Mouse (Mus musculus) T-helper 2 cell (primary cell): Measurements from ENCODE around the gene Mysm1.

Experiments
- in situ Hi-C: fragments of 300-600 bp; cut with MboI, MseI; formaldehyde crosslinking; loops from one replicate; pipeline ENCODE4 v1.15.1; 2025; ENCODE audit warnings: high pct_unique_total_duplicates

Mysm1 gene

DNA sequence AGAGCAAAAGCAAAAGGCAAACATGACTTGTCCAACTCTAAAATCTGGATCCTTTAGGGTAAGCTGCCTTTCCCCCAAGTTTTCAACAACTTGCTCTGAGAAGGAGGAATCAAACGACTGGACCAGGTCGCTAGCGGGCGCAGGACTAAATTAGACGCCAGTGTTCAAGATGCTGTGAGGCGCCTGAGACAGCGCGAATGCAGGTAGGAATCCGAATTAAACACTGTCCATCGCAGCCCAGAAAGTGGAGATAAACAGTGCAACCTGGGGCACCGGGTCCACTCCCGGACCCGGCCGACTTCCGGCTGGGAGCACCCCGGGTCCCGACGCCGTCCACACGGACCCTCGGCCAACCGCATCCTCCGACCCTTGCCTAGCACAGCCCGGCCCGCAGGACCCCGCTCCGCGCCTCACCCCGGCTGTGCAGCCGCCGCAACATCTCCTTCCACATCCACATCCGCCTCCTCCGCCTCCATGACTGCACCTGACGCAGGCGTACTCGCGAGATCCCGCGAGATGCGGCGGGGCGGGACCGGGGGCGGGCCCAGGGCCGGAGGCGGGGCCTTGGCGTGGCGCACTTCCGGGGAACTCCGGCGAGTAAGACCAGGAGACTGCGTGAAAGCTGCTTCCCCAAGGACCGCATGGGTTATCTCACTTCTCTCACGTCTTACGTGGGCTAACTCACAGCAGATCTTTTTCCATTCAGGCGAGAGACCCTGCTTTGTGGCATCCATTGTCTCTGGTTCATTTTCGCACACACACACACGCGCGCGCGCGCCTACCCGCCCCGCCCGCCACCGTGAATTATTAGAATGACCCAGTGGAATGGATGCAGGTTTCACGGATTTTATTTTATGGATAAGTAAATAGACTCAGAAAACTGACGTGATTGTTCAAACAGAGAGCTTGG lies at the start of gene Mysm1:
Gene Mysm1, minus strand, starts transcription at position 511 of the 910 bp plus-strand sequence.
- in situ Hi-C loops = no loop called here

DNA sequence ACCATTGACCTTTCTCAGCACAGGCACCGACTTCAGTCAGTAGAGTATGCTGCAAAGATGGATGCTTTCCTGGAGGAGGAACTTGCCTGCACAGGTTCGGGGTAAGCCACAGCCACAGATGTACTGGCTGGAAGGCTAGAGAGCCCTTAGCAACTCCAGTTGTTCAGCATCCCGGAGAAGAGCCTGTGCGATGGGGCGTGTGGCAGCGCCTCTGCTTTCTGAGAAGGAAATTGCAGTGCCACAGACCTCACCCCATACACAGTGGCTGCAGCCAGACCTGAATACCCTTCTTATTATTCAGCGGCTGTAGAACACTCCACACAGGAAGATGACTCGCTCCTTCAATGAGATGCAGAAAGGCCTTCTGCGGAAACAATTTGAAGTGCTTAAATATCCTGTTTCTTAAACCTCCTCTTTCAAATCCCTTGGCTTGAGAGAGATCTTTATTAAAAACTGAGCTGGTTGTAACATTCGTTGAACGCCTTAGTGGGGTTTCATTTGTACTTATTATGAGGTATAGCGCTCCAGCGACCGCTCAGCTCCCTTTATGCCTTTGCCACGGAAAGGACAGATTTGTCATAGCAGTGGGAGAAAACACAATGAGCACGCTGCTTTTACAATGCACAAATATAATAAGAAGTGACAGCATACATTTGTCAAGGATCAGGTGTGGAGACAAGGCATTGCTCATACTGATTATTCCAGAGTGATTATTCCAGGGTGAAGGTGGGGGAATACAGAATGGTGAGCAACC lies 47.1 kb upstream of the Mysm1 start:
- in situ Hi-C loops = no loop called here

DNA sequence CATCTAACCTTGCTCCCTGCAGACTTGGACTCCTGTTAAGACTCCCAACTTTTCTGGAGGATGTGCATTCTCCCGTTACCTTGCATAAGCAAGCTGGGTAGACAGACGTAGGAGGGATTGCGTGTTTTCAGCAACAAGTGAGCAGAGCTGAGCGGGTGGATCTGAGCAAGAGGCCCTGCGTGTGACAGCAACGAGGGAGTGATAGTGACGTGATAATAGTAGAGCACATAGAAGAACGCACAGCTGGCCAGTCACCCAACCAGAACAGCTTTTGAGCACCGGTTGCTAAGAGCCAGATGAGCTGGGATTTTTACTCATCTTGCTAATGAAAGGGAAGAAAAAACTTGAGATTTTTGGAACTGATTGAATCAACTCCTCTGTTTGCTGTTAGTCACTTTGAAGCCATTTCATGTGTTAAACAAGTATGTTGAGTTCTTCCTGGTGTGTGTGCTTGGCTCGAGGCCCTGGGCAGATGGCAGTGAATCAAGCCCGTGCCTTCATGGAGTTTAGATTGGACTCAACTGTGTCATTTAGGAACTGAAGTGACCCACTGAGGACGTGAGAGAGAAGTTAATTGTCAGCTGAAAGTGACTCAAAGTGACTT lies 44.6 kb upstream of the Mysm1 start:
- in situ Hi-C loops = no loop called here

DNA sequence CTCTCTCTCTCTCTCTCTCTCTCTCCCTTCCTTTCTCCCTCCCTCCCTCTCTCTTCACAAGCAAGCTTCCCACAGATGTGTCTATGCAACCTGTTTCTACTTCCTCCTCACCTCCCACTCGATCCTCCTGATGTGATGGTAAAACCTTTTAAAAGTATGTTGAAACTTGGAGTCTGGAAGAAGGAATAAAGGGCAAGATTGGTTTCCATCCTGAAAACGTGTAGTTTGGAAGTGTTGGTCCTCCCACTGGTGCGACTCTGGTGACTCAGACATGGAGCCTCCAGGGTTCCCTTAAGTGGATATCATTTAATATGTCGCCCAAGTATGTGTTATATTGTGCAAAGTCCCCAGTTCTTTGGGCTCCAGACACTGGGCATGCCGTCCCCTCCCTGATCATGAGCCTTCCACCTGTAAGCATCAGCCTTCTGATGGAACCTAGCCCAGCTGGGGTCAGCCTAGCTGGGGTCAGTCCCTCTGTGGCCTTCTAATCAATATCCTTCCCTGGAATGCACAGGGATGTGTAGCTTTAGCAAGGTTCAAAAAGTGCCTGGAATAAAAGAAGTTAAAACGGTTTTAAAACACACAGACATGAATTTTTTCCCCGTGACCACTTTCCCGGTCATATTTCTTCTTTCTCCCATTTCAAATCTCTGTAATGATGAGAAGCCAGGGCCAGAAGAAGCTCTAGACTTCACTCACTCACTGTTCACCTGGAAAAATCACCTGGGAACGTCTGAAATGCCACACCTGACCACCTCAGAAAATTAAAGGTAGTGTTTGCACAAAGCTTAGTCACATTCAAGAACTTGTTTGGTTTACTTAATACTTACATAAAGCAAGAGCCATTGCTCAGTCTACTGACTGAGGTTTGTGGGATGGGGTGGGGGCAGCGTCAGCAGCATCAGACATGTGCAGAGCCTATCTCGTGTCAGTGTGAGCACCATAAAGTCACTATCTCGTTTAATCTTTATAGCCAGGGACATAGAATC lies 43.0 kb upstream of the Mysm1 start:
- in situ Hi-C loops = no loop called here

DNA sequence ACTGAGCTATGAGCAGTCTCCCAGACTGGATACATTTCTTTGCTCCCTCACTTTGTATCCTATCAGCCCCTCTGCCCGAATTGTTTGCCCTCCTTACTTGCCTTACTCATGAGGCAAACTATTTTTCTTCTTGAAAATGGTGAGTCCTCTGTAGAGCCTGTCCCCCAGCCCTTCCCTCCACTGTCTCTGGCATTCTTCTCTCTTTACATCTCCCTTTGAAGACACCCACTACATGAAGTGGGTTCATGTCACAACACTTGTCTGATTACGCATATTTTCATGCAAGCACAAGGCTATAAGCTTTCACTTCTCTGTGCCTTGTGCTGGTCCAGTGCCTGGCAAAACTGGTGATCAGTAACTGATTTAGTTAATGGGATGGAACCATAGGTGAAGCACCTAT lies 41.3 kb upstream of the Mysm1 start:
- in situ Hi-C loops = no loop called here

DNA sequence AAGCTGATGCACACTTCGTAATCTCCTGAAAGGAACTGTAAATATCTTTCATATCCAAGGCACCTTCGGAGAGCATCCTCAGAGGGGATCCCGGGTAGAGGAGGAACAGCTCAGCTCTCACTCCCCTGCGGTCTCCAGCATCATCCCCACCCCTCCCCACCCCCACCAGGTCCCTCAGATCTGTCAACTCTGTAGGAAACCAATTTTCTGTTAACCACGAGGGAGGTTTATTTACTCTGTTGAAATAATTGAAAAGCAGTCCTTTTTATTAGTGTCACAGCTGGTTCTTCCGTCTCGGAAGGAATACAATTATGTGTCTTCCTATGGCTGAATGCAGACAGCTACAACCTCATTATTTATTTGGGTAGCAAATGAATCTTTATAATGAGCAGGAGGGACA lies 39.3 kb upstream of the Mysm1 start:
- in situ Hi-C loops = loop anchor here (5.0 kb wide), 1 partner anchor 849 kb away; no protein-coding TSS in a partner anchor

DNA sequence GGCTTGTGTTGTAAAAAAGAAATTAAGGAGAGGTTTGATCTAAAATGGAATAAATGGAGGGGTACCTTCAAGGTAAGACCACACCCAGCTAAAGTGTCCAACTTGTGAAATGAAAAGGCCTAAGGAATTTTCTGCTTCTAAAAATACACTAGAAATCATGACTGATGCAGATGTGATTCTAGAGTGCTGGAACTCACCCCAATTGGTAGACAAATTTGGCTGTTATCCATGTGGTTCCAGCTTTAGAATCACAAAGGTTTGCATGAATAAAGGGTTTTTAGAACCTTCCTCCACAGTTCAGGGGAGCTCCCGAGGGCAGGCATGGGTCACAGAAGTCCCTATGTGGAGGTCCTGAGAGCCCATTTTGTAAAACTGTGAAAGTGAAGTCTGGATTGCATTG lies 33.8 kb upstream of the Mysm1 start:
- in situ Hi-C loops = no loop called here

DNA sequence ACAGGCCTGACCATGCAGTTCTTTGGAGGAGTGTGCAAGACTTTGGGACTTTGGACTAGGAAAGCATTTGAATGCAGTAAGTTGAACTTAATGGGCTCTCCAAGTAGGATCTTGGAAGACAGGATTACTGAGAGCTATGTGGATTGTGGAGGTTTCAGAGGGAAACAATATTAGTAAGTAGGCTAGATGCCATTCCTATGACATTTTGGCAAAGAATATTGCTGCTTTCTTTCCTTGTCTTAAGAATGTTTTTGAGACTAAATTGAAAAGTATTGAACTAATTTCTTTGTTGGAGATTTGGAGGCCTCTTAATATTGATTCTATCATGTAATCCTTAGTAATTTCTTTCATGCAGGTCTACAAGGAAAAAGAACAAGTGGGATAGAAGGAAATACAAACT lies 33.4 kb upstream of the Mysm1 start:
- in situ Hi-C loops = no loop called here

DNA sequence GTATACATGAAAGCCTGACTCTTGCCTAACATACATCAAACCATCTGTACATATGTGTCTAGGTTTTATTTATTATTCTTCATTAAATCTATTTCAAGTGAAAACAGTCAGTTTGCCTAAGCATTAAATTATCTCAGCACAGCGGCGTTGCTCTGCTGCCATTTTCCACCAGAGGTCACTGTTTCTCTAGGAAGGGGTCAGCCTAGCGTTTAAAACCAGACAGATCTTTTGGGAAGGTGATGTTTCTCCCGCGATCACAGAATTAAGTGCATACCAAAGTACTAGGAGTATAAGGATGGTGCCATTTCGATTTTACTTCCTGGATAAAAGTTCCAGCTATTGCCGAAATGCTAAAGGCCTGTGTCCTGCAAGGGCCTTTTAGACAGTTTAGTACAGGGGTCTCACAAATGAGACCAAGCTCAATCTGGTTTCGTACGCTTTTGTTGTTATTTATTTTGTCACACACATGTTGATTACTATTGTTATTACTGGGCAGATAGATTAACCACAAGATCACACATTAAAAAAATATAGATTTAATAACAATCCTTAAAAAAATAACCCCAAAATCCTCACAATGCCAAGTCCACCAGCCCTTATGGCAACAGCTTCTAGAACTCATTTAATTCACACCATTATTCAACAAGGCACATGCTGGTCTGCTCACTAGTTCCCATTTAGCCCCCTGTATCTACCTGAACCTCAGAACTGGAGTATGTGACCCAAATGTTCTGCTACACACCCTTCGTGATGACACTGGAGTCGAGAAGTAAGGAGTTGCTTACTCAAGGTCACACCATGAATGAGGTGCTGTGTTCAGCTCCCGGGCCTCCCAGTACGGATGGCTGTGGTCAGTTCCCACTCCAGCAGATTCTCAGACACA lies 29.5 kb upstream of the Mysm1 start:
- in situ Hi-C loops = no loop called here

DNA sequence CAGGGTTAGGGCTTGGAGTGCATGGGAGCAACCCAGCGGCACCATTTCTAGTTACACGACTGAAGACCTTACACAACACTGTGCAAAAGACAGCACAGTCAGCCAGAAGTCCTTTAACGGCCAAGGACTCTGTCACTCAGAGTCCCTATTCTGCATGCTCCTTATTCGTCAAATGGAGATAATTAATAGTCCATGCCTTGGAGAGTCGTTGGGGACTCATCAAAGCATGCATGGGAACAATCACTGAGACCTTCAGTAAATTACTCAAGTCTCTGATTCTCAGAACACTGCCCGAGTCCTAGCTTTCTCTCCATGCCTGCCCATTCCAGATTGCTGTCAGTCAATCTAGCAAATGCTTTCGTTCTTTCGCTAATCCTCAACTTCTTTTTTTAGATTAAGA lies 28.9 kb upstream of the Mysm1 start:
- in situ Hi-C loops = no loop called here

DNA sequence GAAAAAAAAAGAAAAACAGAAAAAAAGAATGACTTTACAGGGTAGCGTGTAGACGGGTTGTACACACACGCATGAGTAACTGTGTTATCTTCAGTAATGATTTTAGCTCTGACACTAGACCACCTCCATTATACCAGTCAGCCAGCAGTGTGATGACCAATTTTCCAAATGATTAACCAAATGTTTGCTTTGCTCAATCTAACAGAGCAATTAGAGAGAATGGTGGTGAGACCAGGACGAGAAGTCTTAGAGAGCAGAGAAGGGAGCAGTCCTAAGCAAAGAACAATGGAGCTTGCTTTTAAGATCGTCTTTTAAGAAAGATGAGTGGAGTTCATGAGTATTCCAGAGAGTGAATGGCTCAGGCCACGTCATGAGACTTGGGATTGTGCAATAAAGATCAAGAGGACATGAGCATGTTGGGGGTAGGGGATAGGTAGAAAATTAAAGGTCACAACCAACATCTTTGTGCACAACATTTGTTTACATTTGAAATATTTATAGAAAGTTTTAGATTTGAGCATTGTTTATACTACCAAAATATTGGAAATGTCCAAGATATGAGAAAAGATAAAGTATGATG lies 26.4 kb upstream of the Mysm1 start:
- in situ Hi-C loops = no loop called here

DNA sequence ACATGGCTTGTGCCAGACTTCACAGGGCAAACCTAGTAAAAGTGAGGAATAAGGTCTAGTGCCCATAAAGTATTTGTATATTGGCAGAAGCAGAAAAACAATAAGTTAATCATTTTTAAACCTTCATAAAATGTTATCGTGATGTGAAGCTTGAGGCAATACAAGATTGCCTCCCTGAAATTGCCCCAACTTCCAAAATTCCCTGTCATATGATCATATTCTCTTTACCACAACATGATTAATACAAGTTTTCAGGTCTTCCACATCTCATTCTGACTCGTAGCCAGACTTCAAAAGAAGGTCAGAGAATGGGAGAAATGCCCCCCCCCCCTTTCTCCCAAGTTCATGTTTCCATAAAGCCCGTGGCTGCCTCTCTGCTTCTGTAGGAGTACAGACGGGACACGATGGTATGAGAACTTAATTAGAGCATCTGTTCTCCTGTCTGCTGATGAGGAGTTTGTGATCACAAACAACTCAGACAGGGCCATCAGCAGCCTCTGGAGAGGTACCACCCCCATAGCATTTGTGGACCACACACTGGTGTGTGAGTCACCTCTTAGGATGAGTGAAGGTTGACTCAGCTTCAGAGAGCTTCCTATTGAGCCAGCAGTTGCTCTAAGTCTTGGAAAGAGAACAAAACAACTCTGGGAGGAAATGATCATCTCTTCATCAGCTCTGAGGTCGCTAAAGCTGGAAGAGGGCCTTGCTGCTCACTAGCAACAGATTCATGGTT lies 22.3 kb upstream of the Mysm1 start:
- in situ Hi-C loops = no loop called here

DNA sequence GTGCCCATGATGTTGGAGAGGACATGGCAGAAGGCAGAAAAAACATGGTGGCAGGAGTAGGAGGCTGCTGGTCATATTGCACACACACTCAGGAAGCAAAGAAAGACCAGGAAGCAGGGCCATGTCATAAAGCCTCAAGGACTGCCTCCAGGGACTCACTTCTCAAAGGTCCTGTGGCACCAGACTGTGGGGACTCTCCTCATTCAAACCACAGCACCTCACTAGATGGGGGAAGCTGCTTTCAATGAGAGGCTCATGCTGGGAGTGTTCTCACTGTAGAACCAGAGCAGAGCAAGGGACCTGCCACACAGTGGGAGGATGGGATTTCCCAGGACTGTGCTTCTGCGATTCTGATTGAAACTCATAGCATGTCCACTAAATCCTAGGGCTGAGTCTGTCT lies 21.2 kb upstream of the Mysm1 start:
- in situ Hi-C loops = no loop called here

DNA sequence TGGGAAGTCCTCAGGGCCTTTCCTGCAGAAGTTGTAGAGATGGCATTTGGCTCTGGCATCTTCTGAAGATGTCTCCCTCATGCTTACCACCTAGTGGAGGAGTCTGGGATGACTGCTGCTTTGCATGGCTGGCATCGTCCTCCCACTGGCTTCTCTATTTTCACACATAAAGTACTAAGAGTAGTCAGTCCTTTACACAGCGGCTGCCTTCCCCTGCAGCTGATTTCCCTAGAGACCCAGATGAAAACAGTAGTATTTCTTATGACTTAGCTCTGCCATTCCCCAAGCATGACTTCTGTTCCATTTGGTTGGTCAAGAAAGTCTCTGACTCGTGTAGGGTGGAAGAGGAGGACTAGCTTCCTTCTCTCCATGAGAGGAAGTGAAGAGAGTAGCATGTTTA lies 20.3 kb upstream of the Mysm1 start:
- in situ Hi-C loops = no loop called here

DNA sequence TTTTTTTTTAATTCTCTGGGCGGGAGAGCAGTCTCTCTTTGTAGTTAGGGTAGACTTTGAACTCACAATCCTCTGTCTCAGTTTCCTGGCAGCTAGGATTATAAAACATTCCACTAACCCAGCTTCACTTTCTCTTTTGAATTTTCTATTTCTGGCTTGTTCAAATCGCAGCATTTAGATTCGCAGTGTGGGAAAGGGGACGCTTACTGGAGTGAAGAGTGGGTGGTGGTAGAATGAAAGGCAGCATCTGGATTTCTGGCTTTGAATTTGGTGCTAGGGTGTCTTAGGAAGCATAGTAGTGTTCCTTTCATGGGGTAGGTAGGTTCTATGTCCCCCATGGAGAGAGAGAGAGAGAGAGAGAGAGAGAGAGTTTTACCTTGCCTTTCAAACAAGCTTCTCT lies 17.0 kb upstream of the Mysm1 start:
- in situ Hi-C loops = no loop called here

DNA sequence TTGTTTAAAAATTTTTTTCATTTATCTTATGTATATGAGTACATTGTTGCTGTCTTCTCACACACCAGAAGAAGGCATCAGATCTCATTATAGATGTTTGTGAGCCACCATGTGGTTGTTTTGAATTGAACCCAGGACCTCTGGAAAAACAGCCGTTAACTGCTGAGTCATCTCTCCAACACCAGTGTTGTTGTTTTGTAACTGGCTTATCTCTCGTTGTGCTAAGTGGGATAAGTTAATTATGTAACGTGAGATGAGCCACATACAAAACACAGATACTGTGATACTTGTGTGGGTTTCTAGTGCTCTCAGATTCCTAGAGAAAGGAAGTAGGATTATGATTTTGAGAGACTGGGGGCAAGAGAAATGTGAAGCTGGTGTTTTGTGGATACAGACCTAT lies 11.3 kb upstream of the Mysm1 start:
- in situ Hi-C loops = no loop called here

DNA sequence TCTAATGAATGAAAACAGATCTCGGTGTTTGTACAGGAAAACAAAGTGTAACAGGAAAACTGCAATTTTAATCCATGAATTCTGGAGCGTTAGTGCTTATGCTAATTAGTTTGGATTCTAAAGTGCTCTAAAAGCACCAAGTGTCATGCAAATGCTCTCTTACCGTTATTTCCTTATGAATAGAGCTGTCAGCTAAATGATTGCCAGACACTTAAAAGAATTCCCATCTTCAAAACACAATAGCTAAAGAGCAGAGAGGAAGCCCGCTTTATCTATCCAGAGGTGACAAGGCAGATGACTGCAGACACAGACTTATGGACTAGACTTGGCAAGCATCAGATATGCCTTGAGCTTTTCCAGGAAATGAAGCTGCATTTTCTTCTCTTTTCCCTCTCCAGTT lies 8.8 kb upstream of the Mysm1 start:
- in situ Hi-C loops = no loop called here

DNA sequence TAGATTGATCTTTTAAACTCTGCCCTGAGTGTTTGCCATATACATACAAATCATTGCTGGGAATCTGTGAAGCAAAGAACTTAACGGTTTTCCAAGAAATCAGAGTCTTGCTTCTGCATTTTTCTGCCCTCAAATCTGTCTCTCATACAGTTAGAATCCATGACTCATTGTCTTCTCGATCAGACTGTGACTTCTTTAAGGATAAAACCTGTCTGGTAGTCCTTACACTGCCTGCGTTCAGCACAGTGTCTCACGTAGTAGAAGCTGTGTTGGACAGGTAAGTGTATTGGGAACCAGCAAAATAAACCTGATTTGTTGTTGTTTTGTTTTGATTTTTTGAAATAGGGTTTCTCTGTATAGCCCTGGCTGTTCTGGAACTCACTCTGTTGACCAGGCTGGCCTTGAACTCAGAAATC lies 608 bp upstream of the Mysm1 start:
- in situ Hi-C loops = no loop called here

DNA sequence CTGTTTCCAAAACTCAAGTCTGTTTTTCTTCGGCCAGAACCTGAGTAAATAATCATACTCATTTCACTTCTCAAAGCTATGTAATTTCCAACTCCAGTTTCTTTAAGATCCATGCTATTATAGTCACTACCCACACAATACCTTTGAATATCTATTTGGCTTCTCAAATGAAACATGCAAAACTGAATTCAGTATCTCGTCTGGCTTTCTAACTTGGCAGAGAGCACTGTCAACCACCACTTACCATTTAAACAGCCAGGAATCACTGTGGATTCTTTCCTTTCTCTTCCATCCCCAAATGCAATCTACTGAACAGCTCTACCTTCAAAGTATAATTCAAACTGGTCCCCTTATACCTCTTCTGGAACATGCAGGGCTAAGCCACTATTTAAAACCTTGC lies 5.6 kb downstream of the Mysm1 start:
- in situ Hi-C loops = loop anchor here (25.0 kb wide), 1 partner anchor 386 kb away; no protein-coding TSS in a partner anchor
